ENCODE assay signal across 11 mouse cellular contexts in genomic region chr7:18511479-18511878, GRCm38 (mm10). TPM values are rescaled to one million over a fixed set of nuclear protein-coding genes. Genes with fewer than 3 reads are reported as not detected.
DNase-seq lines count a peak whose midpoint lies in the region; ATAC-seq lines count a peak whose summit lies in the region.
"Had no signal": no experiment of that assay in that cellular context is flagged by ENCODE, and none has a peak within 500 bp of the region (broad histone marks: within the 10 kb centered on the region; RNA-seq: fewer than 3 reads in every experiment).

No protein-coding gene starts in this region.

- H3K4me1 ChIP-seq in kidney, embryonic 14.5 days (ENCODE audit: control insufficient read depth, insufficient read depth, low read length) = no peaks in the 10 kb centered on the region
- no peaks in the 10 kb centered on the region for H3K4me1 ChIP-seq in stomach, embryonic 16.5 days (ENCODE audit: control insufficient read depth, insufficient read depth, low read length)
- H3K4me1 ChIP-seq: heart, embryonic 10.5 days; liver, embryonic 15.5 days had no signal

- H3K9me3 ChIP-seq in kidney, embryonic 14.5 days (ENCODE audit: control insufficient read depth, low read length) = no peaks in the 10 kb centered on the region
- no peaks in the 10 kb centered on the region for H3K9me3 ChIP-seq in stomach, embryonic 16.5 days (replicated peaks; ENCODE audit: control insufficient read depth, low read length)
- H3K9me3 ChIP-seq: heart, embryonic 10.5 days; liver, embryonic 15.5 days had no signal

- H3K4me3 ChIP-seq in kidney, embryonic 14.5 days (ENCODE audit: low read length) = no peak overlapping the region
- H3K4me3 ChIP-seq in stomach, embryonic 16.5 days (replicated peaks; ENCODE audit: low read length) = no peak overlapping the region
- H3K4me3 ChIP-seq: heart, embryonic 10.5 days; liver, embryonic 15.5 days had no signal

- peak; percentile 8 for DNase-seq in kidney, adult 18-20 months
- DNase-seq in testis, postnatal 10 days (ENCODE audit: low spot score) = peak; percentile 67
- no peak for DNase-seq in testis, postnatal 14 days (ENCODE audit: low spot score)
- peak; percentile 42 for DNase-seq in embryo, embryonic 9.5 days (ENCODE audit: extremely low spot score)
- DNase-seq in adipocyte (ENCODE audit: low spot score) = no peak
- DNase-seq: right cerebral cortex, postnatal 14 days had no signal

- H3K27ac ChIP-seq in kidney, embryonic 14.5 days (ENCODE audit: low read depth, low read length) = no peak overlapping the region
- no peak overlapping the region for H3K27ac ChIP-seq in stomach, embryonic 16.5 days (ENCODE audit: low read length)
- H3K27ac ChIP-seq: heart, embryonic 10.5 days; liver, embryonic 15.5 days had no signal

- no peak overlapping the region for H3K4me2 ChIP-seq in kidney, embryonic 14.5 days (replicated peaks; ENCODE audit: low read depth, low read length)
- no peak overlapping the region for H3K4me2 ChIP-seq in stomach, embryonic 16.5 days (ENCODE audit: low read depth, low read length)
- H3K4me2 ChIP-seq: liver, embryonic 15.5 days had no signal

- H3K9ac ChIP-seq in kidney, embryonic 14.5 days (ENCODE audit: low read depth, low read length) = no peak overlapping the region
- H3K9ac ChIP-seq in stomach, embryonic 16.5 days (ENCODE audit: low read length) = no peak overlapping the region
- H3K9ac ChIP-seq: liver, embryonic 15.5 days had no signal

- no peaks in the 10 kb centered on the region for H3K27me3 ChIP-seq in kidney, embryonic 14.5 days (ENCODE audit: control insufficient read depth, insufficient read depth, low read length)
- H3K27me3 ChIP-seq in stomach, embryonic 16.5 days (ENCODE audit: control insufficient read depth, insufficient read depth, low read length) = no peaks in the 10 kb centered on the region
- H3K27me3 ChIP-seq: liver, embryonic 15.5 days had no signal

- no peak for ATAC-seq in kidney, embryonic 14.5 days (ENCODE audit: low FRiP score, low TSS enrichment)
- 0 out of 2 replicates have a peak, but pooled peaks have one; percentile 62 for ATAC-seq in stomach, embryonic 16.5 days (ENCODE audit: insufficient read depth, low FRiP score)

- no peaks in the 10 kb centered on the region for H3K36me3 ChIP-seq in kidney, embryonic 14.5 days (ENCODE audit: control insufficient read depth, insufficient read depth, low read length)
- H3K36me3 ChIP-seq in stomach, embryonic 16.5 days (ENCODE audit: control insufficient read depth, insufficient read depth, low read length) = no peaks in the 10 kb centered on the region
- H3K36me3 ChIP-seq: heart, embryonic 10.5 days; liver, embryonic 15.5 days had no signal

- 20% methylated on average over 9 of the region's 9 CpGs for WGBS in kidney, embryonic 14.5 days
- 18% methylated on average over 9 of the region's 9 CpGs for WGBS in stomach, embryonic 16.5 days

RNA-seq across cellular contexts. Expression of gene Psg25, which starts 20.6 kb away (rescaled TPM):
- polyA plus RNA-seq in kidney, embryonic 14.5 days (2014; fragmentation: Nextera tagmentation; extraction: Ambion mirVana) = not detected in 2 replicates
- polyA plus RNA-seq in stomach, embryonic 16.5 days (2015; fragmentation: Nextera tagmentation; extraction: Ambion mirVana) = not detected in 2 replicates
- polyA plus RNA-seq: heart, embryonic 10.5 days; large intestine, adult 2 months; liver, embryonic 15.5 days had no signal

RNA-seq across cellular contexts. Expression of gene Psg26, which starts 27.5 kb away (rescaled TPM):
- not detected in 2 replicates for polyA plus RNA-seq in kidney, embryonic 14.5 days (2014; fragmentation: Nextera tagmentation; extraction: Ambion mirVana)
- polyA plus RNA-seq in stomach, embryonic 16.5 days (2015; fragmentation: Nextera tagmentation; extraction: Ambion mirVana) = not detected in 2 replicates
- polyA plus RNA-seq: heart, embryonic 10.5 days; liver, embryonic 15.5 days had no signal

RNA-seq across cellular contexts. Expression of gene Psg27, which starts 55.6 kb away (rescaled TPM):
- polyA plus RNA-seq in kidney, embryonic 14.5 days (2014; fragmentation: Nextera tagmentation; extraction: Ambion mirVana) = not detected in 2 replicates
- polyA plus RNA-seq in stomach, embryonic 16.5 days (2015; fragmentation: Nextera tagmentation; extraction: Ambion mirVana) = not detected in 2 replicates
- polyA plus RNA-seq: heart, embryonic 10.5 days; large intestine, adult 2 months; liver, embryonic 15.5 days had no signal

Comparison
In these comparisons a context has a peak if more than half of its experiments do, and no peak if none do; other contexts are left out.
1. DNase-seq: peak in kidney, adult 18-20 months (single experiment), testis, postnatal 10 days (single experiment) and embryo, embryonic 9.5 days (single experiment); none in testis, postnatal 14 days (single experiment) and adipocyte (single experiment).